Mouse (Mus musculus): Measurements from ENCODE around the gene Ahdc1. TPM values are rescaled to one million over a fixed set of nuclear protein-coding genes. Genes with fewer than 3 reads are reported as not detected.
A peak's percentile ranks its signal among the peaks of the same experiment; 100 is the strongest.

Gene Ahdc1
- total and polyA plus RNA-seq, 2 experiments from 2014 or later: 5.2 to 40.5 TPM

GRCm38 (mm10) chr4:133043798-133044646 lies 33.0 kb downstream of the Ahdc1 start:
- no peak for TF ChIP-seq EP300 (IDR thresholded peaks at IDR 0.05; ENCODE audit: low read depth)
- no peak for TF ChIP-seq CTCF (IDR thresholded peaks at IDR 0.05; ENCODE audit: low read depth)
- H3K4me3 ChIP-seq (ENCODE audit: low read depth, low read length): no peak overlapping the region

GRCm38 (mm10) chr4:133044647-133045094 lies 33.6 kb downstream of the Ahdc1 start:
- peak overlapping the region; percentile 83 for H3K27ac ChIP-seq (ENCODE audit: low read depth)
- H3K36me3 ChIP-seq (replicated peaks; ENCODE audit: control insufficient read depth, insufficient read depth, low read length): no peaks in the 10 kb centered on the region
- ATAC-seq (ENCODE audit: insufficient read depth, low read depth) (no peak), DNase-seq (ENCODE audit: low spot score) (no peak)
- TF ChIP-seq CTCF (IDR thresholded peaks at IDR 0.05; ENCODE audit: low read depth) (no peak), EP300 (IDR thresholded peaks at IDR 0.05; ENCODE audit: low read depth) (no peak)
- H3K4me3 ChIP-seq (ENCODE audit: low read depth, low read length): no peak overlapping the region
- no peaks in the 10 kb centered on the region for H3K9me3 ChIP-seq (replicated peaks; ENCODE audit: control insufficient read depth, low read length)
- no peaks in the 10 kb centered on the region for H3K27me3 ChIP-seq (ENCODE audit: control insufficient read depth, insufficient read depth, low read length)
- peaks cover 94% of the 10 kb centered on the region for H3K4me1 ChIP-seq (ENCODE audit: control insufficient read depth, insufficient read depth)
- 0 out of 2 replicates have a peak overlapping the region, but pooled peaks have one; percentile 7 for H3K4me2 ChIP-seq (ENCODE audit: low read depth, low read length)
- H3K9ac ChIP-seq (replicated peaks; ENCODE audit: low read depth, low read length): no peak overlapping the region; the same call in 1 of the 2 replicates
- 34% methylated on average over 6 of the region's 6 CpGs for WGBS

More at GRCm38 (mm10) chr4:133043798-133044646, 33.0 kb downstream of the Ahdc1 start:
- peaks cover 90% of the 10 kb centered on the region for H3K4me1 ChIP-seq (ENCODE audit: control insufficient read depth, insufficient read depth)
- no peaks in the 10 kb centered on the region for H3K9me3 ChIP-seq (replicated peaks; ENCODE audit: control insufficient read depth, low read length)
- DNase-seq (ENCODE audit: low spot score): no peak
- H3K27ac ChIP-seq (ENCODE audit: low read depth): peak overlapping the region; percentile 83
- WGBS: 28% methylated on average over 6 of the region's 6 CpGs
- no peaks in the 10 kb centered on the region for H3K27me3 ChIP-seq (ENCODE audit: control insufficient read depth, insufficient read depth, low read length)
- no peaks in the 10 kb centered on the region for H3K36me3 ChIP-seq (replicated peaks; ENCODE audit: control insufficient read depth, insufficient read depth, low read length)
- ATAC-seq (ENCODE audit: insufficient read depth, low read depth): no peak
- no peak overlapping the region for H3K9ac ChIP-seq (replicated peaks; ENCODE audit: low read depth, low read length)
- H3K4me2 ChIP-seq (ENCODE audit: low read depth, low read length): 0 out of 2 replicates have a peak overlapping the region, but pooled peaks have one; percentile 7

- Histone ChIP-seq H3K4me2 (ENCODE audit: low read depth, low read length) (no peak overlapping the region), H3K4me3 (ENCODE audit: low read depth, low read length) (no peak overlapping the region), H3K9ac (replicated peaks; ENCODE audit: low read depth, low read length) (no peak overlapping the region), H3K9me3 (replicated peaks; ENCODE audit: control insufficient read depth, low read length) (no peaks in the 10 kb centered on the region), H3K27me3 (ENCODE audit: control insufficient read depth, insufficient read depth, low read length) (no peaks in the 10 kb centered on the region), H3K27ac (ENCODE audit: low read depth) (peak overlapping the region; percentile 27; the same call in 1 of the 2 replicates), H3K36me3 (replicated peaks; ENCODE audit: control insufficient read depth, insufficient read depth, low read length) (no peaks in the 10 kb centered on the region), H3K4me1 (ENCODE audit: control insufficient read depth, insufficient read depth) (peaks cover 95% of the 10 kb centered on the region)
- no peak for ATAC-seq (ENCODE audit: insufficient read depth, low read depth)
- no peak for DNase-seq (ENCODE audit: low spot score)
- TF ChIP-seq CTCF (IDR thresholded peaks at IDR 0.05; ENCODE audit: low read depth) (no peak), EP300 (IDR thresholded peaks at IDR 0.05; ENCODE audit: low read depth) (no peak)
- 49% methylated on average over 11 of the region's 11 CpGs for WGBS
Observed at GRCm38 (mm10) chr4:133045771-133046474, 34.9 kb downstream of the Ahdc1 start.

GRCm38 (mm10) chr4:133046691-133047352 lies 35.8 kb downstream of the Ahdc1 start:
- WGBS: 45% methylated on average over 12 of the region's 12 CpGs
- H3K9ac ChIP-seq (replicated peaks; ENCODE audit: low read depth, low read length): no peak overlapping the region
- ATAC-seq (ENCODE audit: insufficient read depth, low read depth): no peak
- H3K27ac ChIP-seq (ENCODE audit: low read depth): no peak overlapping the region
- H3K4me1 ChIP-seq (ENCODE audit: control insufficient read depth, insufficient read depth): peaks cover 96% of the 10 kb centered on the region
- no peak for DNase-seq (ENCODE audit: low spot score)
- TF ChIP-seq CTCF (IDR thresholded peaks at IDR 0.05; ENCODE audit: low read depth) (no peak), EP300 (IDR thresholded peaks at IDR 0.05; ENCODE audit: low read depth) (no peak)
- no peaks in the 10 kb centered on the region for H3K36me3 ChIP-seq (replicated peaks; ENCODE audit: control insufficient read depth, insufficient read depth, low read length)
- no peaks in the 10 kb centered on the region for H3K27me3 ChIP-seq (ENCODE audit: control insufficient read depth, insufficient read depth, low read length)
- no peaks in the 10 kb centered on the region for H3K9me3 ChIP-seq (replicated peaks; ENCODE audit: control insufficient read depth, low read length)
- H3K4me2 ChIP-seq (ENCODE audit: low read depth, low read length): no peak overlapping the region
- H3K4me3 ChIP-seq (ENCODE audit: low read depth, low read length): no peak overlapping the region

- WGBS: 40% methylated on average over 15 of the region's 16 CpGs
- DNase-seq (ENCODE audit: low spot score): no peak
- H3K4me2 ChIP-seq (ENCODE audit: low read depth, low read length): no peak overlapping the region
Observed at GRCm38 (mm10) chr4:133047353-133048105, 36.5 kb downstream of the Ahdc1 start.

More at GRCm38 (mm10) chr4:133047353-133048105, 36.5 kb downstream of the Ahdc1 start:
- H3K27me3 ChIP-seq (ENCODE audit: control insufficient read depth, insufficient read depth, low read length): no peaks in the 10 kb centered on the region
- no peaks in the 10 kb centered on the region for H3K36me3 ChIP-seq (replicated peaks; ENCODE audit: control insufficient read depth, insufficient read depth, low read length)
- H3K4me1 ChIP-seq (ENCODE audit: control insufficient read depth, insufficient read depth): peaks cover 97% of the 10 kb centered on the region
- no peak overlapping the region for H3K27ac ChIP-seq (ENCODE audit: low read depth)
- TF ChIP-seq EP300 (IDR thresholded peaks at IDR 0.05; ENCODE audit: low read depth) (no peak), CTCF (IDR thresholded peaks at IDR 0.05; ENCODE audit: low read depth) (no peak)
- ATAC-seq (ENCODE audit: insufficient read depth, low read depth): no peak
- H3K9me3 ChIP-seq (replicated peaks; ENCODE audit: control insufficient read depth, low read length): no peaks in the 10 kb centered on the region
- no peak overlapping the region for H3K9ac ChIP-seq (replicated peaks; ENCODE audit: low read depth, low read length)
- no peak overlapping the region for H3K4me3 ChIP-seq (ENCODE audit: low read depth, low read length)

All from heart, postnatal 0 days (tissue).